Mouse (Mus musculus) lung, postnatal 0 days (tissue): ENCODE measurements around the gene Trim39.

Experiments used
- CTCF ChIP-seq: IDR thresholded peaks from 2 replicates; pipeline ENCODE4 v1.5.1; 2016; ENCODE audit warnings: antibody characterized with exemption, mild to moderate bottlenecking
- EP300 ChIP-seq: IDR thresholded peaks from 2 replicates; pipeline ENCODE4 v1.6.1; 2016; ENCODE audit warnings: antibody characterized with exemption, mild to moderate bottlenecking, control low read depth

- TF ChIP-seq CTCF (no peak), EP300 (no peak)
Observed at GRCm38 (mm10) chr17:36281521-36282245, 9.6 kb upstream of the Trim39 start.
